Mouse (Mus musculus) mouse trophoblast stem cell (cell line): ENCODE measurements around the gene Pakap.

Experiments used
- in situ Hi-C, 2 experiments: fragments of 300-500 bp; cut with MseI, MboI; formaldehyde crosslinking; loops; 2 replicates in 1 of 2; 3 replicates in 1 of 2; pipeline ENCODE4 v1.15.1; 2025

Pakap gene

DNA sequence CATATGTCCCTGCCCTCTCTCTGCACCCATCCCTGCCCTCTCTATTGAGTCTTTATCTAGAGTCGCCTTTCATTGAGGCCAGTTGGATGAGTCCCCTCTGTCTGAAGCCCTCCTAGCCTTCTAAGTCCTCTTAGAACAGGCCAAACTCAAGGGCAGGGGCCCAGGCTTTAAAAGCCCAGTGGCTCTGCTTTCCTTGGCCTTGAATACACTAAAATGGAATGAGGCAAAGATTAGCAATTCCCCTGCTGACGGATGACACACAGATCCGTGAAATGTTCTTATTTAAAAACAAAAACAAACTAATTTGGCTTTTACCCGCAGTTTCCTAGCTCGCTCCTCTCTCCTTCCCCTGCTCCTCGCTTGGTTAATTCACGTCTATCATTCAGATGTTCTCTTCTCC lies 194.4 kb downstream of the Pakap start:
- in situ Hi-C loops, result no loop called here

DNA sequence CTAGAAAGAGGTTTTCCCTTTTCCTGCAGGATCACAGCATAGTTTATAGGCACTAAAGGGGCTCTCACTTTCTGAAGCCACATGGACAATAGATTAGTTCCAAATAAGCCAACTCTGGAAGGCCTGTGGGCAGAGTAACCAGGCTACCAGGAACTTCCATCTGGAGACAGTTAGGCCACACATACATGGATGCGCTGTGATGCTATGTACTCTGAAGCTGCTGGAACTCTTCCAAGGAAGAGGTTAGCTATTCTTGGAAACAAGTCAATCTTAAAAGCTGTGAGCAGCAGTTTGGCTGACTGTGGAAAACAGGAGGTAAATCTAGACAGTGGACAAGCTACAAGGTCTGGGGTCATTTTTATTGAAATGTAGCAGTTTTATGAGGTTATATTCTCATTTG lies 196.4 kb downstream of the Pakap start:
- in situ Hi-C loops, result no loop called here

DNA sequence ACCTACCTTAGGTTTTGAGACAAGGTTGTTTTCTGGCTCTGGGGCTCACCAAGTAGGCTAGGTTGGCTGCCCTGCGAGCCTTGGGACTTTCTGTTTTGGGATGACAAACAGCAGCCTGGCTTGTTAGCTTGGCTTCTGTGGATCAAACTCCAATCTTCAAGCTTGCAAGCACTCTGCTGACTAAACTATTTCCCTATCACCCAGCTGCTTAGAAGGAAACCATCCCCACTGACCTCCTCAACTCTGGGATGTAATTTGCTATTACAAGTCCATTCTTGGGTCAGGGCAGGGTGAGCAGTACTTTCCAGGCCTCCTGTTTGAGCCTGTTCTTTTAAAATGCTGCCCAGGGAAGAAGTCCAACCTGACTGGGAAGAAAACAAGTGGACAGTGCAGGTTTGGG lies 196.9 kb downstream of the Pakap start:
- in situ Hi-C loops, result no loop called here

DNA sequence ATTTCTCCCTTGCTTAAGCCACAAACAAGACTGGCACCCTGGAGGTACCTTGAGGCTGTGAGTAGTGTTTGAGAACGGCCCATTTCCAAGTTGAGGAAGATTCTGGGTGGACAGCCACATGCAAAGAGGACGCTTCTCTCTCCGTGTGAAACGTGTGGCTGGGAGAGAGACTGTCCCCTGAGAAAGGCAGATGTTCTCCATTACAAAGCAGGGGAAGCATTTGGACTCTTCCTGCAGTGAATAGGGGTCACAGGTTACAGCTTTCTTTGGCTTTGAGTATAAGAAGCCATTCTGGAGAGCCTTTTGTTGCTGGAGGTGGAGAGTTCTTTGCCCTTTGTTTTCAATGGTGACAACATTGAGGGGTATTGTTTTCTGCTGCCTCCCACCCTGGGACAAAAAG lies 197.8 kb downstream of the Pakap start:
- in situ Hi-C loops, result no loop called here

DNA sequence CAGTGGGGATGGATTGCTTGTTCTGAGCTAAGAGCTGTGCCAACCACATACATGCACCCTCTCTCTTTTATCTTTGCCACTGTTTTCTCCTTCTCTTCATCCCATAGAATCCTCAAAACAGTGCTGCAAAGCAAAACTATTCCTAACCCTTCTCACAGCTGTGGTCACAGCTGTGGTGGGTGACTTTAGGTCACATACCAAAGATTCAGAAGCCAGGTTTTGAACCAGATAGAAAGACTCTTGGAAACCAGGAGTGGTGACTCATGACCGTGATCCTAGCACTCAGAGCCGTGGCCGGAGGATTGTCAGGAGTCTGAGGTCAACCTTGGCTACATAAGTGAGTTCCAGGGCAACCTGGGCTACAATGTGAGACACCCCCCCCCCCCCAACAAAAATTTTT lies 201.0 kb downstream of the Pakap start:
- in situ Hi-C loops, result no loop called here

DNA sequence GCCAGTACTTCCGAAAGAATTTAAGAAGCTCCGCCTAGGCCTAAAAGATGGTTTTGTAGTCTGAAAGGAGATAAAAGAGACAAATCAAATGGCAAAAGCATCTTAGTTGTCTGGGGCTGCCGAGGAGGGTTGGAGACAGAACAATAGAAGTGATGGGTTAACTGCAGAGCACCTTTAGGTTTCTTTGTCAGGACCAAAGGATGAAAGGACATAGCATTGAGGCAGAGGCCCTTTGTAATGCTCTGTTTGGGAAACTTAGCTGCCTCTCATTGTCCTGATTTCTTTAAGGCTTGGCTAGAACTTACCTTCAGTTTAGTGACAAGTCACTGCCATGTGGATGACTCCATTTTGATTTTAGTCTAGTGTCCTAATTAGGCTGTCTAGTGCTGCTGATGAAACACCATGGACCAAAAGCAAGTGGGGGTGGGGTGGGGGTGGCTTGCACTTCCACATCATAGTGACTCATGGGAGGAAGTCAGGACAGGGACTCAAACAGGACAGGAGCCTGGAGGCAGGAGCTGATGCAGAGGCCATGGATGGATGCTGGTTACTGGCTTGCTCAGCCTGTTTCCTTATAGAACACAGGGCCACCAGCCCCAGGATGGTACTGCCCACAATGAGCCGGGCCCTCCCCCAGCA lies 202.3 kb downstream of the Pakap start:
- in situ Hi-C loops, result no loop called here

DNA sequence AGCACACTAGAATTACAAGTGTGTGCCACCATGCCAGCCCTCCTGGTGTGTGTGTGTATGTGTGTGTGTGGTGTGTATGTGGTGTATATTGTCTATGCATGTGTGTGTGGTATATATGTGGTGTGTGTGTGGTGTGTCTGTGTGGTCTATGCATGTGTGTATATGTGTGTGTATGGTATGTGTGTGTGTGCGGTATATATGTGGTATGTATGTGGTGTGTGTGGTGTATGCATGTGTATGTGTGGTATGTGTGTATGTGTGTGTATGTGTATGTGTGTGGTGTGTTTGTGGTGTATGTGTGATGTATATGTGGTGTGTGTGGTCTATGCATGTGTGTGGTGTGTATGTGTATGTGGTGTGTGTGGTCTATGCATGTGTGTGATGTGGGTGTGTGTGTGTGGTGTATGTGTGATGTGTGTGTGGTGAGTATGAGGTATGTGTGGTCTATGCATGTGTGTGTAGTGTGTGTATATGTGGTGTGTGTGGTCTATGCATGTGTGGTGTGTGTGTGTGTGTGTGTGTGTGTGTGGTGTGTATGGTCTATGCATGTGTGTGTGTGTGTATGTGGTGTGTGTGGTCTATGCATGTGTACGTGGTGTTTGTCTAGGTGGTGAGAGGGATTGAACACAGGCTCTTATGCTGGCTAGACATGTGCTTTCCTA lies 203.7 kb downstream of the Pakap start:
- in situ Hi-C loops, result no loop called here

DNA sequence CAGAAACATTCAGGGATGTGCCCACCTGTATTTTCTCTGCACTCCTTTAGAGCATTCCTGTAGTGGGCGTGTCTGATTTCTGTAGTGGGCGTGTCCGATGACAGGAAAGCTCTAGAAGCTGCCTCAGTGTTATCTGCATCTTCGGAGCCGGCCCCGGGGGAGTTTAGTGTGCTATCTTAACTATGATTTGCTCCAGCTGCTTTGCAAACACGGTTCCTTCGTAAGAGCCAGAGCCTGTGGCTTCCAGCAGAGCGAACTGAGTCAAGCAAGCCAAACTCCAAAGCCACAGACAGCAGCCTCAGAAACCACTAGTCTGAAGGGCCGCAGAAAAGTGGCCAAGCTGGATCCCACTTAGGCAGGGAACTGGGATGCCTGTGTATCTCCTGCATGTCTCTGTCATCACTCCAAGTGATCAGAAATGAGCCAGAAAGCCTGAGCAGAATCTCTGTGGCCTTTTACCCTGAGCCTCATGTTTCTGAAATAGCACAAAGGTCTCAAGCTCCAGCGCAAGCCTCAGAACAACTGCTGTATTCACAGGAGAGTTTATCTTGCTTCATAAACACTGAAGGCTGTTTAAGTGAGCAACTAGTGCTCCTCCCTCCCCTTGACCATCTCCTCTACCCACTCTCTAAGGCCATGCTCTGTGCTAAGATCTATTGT lies 205.0 kb downstream of the Pakap start:
- in situ Hi-C loops, result no loop called here

DNA sequence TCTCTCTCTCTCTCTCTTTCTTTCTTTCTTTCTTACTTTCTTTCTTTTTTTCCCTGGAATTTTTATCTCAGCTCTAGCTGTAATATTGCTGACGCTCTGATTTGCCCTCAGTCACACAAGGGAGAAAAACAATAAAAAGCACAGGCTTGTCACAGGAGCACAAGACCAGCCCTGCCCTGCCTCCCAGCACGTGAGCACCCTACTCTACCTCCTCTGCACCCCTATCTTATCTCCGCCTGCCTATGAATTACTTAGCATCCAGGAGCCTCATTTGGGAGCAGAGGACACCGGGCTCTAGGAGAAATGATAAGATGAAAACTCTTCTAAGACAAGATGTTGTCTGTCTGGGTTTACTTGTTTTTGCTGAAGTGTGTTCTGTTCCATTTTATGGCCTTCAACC lies 206.5 kb downstream of the Pakap start:
- in situ Hi-C loops, result no loop called here

DNA sequence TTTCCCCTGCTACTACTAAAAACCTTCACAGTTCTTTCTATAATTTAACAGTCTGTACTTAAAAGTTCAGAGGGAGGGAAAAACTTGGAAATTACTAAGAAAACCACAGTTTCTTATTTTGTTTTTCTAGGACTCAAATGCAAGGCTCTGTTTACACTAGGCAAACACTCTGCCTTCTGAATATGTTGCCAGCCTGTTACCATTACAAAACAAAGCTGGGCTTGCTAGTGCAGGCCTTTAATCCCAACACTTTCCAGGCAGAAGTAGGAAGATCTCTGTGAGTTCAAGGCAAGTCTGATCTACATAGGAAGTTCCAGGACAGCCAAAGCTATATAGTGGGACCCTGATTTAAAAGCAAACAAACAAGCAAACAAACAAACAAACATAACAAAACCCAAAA lies 207.6 kb downstream of the Pakap start:
- in situ Hi-C loops, result no loop called here

DNA sequence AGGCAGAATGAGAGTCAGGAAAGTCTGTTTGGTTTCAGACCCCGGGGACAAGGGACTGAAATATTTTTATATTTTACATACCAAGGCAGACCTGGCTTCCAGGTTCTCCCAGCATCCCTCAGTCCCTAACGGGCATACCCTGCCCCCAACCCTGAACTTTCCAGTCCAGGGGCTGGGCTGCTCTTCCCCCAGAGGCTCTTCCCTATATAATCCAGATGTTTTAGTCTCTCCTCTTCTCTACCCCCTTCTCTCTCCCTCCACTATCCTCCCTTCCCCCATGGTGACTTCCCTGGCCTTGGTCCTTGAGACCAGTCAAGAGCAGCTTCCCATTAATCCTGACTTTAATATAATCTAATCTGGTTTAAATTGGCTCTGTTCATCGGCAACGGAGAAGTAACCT lies 212.4 kb downstream of the Pakap start:
- in situ Hi-C loops, result no loop called here

DNA sequence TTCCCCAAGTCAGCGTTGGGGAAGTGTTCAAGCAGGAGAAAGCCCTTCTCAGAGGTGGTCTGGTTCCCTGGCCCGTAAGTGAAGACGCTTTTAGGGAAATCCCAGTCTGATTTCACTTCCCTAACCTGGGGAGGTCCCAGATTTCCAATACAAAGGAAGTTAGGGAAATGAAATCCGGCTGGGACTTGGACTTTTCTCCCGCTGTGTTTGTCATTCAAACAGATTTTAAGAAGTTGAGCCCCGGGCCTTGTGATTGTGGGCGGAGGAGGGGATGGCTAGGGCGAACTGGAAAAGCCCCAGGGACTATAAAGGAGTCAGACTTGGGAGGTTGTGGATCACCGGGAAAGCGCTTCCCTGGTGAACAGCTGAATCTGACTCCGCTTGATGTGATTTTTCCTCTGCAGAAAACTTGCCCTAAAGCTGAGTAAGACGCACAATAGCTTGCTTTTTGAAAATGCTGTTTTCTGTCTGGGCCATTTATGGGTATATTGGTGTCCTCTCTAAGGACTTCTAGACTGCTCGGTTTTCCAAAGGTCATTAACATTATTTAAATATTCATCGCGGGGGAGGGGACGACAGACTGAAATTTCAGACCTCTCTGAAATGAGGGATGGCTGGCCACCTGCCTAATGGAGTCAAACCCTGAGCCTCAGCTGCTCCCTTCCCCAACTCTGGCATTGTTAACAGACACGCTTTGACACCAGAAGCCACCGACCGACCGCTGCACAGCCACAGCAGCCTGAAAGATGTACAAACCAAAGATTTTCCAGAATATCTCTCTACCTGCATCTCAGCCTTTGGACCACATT lies 213.1 kb downstream of the Pakap start:
- in situ Hi-C loops, result no loop called here

DNA sequence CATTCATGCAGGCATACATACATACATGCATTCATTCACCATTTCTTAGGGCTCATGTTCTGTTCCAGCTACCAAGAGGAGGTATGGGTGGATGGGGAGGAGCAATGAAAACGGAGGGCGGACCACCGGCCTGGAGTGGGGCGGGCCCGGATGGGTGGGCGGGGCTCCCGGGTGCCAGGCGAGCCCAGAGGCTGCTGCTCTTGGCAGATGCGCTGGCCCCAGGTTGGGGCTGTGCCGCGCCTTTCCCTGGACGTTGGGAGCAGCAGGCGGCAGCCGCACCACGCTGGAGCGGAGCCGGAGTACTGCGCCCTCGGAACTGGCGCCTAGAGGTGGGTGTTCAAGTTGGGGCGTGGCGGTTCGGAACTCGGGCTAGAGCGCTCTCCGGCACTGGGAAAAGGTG lies 214.0 kb downstream of the Pakap start:
- in situ Hi-C loops, result no loop called here

DNA sequence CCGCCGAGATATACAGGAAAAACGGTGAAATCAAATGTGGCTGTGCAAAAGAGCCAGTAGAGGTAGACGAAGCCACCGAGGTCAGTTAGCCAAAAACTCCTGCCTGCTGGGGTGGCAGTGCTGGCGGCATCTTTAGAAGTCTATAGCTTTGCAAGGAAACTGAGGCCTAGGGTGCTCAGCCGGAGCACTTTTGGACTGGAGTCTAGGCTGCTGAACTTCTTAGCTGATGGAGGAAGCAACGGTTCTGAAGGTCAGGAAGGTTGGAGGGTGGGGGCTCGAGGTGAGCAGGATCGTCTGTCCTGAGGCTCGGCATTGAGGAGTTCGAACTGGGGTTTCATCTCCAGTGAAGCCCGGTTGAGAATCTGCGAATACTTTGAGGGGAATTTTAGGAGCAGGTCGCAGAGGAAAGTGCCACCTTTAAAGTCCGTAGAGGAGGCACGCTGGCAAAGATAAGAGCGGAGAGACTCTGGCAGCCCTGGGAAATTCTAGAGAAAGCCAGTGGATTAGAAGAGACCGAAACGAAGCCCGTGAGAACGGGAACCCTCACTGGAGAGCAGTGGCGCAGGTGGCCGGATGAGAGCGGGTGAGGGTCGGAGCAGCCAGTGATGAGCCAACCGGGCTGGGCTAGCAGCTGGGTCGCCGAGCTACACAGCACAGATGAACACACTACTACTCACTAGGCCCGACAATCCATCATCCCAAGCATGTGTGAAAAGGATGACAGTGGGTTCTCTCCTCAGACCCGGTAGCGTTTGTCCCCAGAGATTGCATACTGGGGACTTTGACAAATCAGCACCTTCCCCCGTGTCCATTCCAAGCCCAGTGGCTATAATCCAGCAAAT lies 214.8 kb downstream of the Pakap start:
- in situ Hi-C loops, result no loop called here

DNA sequence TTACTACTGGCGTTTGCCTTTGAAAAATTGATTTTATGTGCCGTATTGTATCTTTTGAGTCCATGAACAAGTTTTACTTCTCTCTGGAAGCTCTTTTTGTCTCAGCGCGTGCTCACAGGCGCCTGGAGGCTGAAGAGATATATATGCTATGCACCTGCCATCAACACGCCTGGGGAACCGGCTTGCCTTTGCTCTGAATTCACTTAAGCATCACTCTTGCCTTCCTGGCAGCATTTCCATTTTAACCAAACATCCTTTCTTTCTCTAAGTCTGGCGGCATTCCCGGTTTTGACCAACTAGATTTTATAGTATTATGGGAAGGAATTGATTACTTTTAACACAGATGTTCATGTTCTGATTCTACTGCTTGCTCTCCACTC lies 215.4 kb downstream of the Pakap start:
- in situ Hi-C loops, result no loop called here

DNA sequence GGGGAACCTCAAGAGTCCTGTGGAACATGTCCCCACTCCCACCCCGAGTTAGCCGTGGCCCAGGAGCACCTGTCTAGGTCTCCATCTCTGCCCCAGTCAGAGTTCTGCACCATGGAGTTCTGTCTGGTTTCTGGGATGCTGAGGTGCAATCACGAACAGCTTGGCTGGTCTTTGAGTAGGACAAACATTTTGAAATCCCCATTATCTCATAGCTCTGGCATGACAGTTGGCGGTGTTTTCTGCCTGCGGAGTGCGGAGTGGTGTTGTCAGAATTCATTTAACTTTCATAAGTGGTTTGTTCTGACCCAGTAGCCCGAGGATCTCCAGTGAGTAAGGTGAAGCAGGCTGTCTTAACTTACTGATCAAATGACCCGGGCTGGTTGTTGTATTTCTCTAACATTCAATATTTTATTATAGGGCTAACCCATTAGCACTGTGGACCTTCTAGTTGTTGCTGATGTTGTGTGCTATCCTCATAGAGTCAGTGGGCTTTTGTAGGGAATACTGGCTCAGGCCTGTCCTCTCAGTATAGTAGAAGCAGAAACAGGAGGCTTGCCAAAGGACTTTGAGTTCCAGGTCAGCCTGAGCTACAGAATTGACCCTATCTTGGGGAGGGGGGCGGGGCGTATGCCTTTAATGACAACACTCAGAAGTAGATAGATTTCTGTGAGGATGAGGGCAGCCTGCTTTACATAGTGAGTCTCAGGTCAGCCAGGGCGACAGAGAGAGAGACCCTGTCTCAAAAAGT lies 216.0 kb downstream of the Pakap start:
- in situ Hi-C loops, result no loop called here

DNA sequence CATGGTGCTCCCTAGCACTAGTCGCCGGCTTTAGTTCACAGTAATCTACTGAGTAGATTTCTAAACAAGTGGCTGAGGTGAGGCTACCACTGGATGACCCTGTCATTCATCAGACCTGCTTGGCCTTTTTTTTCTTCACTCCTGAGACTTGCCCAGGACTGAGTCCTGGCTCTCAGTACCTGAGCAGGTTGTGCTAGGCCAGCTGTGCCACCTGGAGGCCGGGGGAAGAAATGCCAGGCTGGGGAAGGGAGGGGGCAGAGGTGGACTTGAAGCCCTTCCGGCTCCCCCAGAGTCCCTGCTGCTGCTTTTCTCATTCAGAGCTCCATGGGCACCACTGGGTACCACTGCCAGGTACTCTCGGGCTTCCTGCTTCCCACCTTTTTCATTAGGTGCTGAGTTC lies 220.7 kb downstream of the Pakap start:
- in situ Hi-C loops, result no loop called here

DNA sequence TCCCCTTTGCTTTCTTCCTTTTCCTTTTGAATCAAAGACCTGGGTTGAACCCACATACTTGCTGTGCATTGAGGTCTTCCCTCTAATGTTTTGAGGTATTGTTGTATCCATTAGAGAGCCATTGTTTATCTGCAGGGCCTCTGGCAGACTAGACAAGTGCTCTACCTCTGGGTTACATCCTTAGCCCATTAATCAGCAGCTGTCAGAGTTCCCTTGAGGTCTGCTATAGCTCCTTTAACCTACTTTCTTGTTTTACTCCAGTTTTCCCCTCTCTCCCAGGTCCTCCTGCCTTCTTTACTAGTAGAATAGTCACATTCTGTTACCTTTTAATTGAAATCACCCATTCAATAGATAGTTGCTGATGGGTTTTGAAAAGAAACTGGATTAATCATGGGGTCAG lies 221.1 kb downstream of the Pakap start:
- in situ Hi-C loops, result no loop called here

DNA sequence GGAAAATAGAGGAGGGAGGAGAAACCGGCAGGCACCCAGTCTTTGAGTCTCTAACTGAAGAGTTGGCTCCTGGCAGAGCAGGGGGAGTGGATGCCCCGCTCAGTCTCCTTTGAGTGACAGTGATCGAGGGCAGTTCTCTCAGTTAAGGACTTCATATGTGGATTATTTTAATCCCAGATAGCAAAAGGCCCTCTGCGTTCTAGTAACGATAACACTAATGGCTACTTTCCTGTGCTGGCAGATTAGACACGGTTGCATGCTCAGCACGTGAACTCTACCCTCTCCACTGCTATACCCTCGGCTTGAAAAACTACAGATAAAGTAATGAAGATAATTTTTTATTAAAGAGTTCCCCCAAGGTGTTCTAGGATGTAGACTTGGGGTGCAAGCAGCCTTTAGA lies 226.0 kb downstream of the Pakap start:
- in situ Hi-C loops, result no loop called here

DNA sequence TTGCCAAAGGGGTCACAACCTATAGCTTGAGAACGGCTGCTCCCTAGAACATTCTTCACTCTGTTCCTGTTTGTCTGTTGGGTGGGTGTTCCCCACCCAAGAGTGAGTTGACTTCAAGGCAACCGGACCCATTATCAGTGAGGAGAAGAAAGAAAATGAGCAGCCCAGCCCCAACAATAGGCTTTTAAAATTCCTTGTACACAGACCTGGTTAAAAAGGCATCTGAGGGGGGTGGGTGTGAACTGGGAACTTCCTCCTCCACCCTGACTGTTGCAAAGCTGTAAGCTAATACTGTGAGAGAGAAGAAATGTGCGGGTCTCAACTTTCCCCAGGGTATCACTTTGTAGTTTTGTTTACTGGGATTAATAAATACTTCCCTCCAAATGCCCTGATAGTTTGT lies 226.6 kb downstream of the Pakap start:
- in situ Hi-C loops, result no loop called here
